Mouse (Mus musculus): Measurements from ENCODE around the gene Neurog2. TPM values are rescaled to one million over a fixed set of nuclear protein-coding genes. Genes with fewer than 3 reads are reported as not detected.

Gene Neurog2
- 2.4 and 3.4 TPM in 2 replicates for polyA plus RNA-seq (2015; fragmentation: Nextera tagmentation; extraction: Ambion mirVana)

- no peak within 1 kb of the TSS for H3K27ac ChIP-seq (ENCODE audit: low read depth, low read length)
- H3K9me3 ChIP-seq (ENCODE audit: control insufficient read depth, low read length) = no peaks in the 10 kb centered on the region
- peaks cover 21% of the 10 kb centered on the region for H3K4me1 ChIP-seq (ENCODE audit: control insufficient read depth, insufficient read depth, low read depth, low read length)
- WGBS = under 1% methylated on average over 89 of the region's 92 CpGs
- peak within 1 kb of the TSS; percentile 51 for H3K4me3 ChIP-seq (ENCODE audit: low read length)
- H3K4me2 ChIP-seq (ENCODE audit: low read length) = peak within 1 kb of the TSS; percentile 93
- H3K9ac ChIP-seq (ENCODE audit: low read depth, low read length) = peak within 1 kb of the TSS; percentile 60
- no peaks in the 10 kb centered on the region for H3K36me3 ChIP-seq (ENCODE audit: control insufficient read depth, insufficient read depth, low read length)
- H3K27me3 ChIP-seq (replicated peaks; ENCODE audit: control insufficient read depth, insufficient read depth, low read length) = peaks cover 30% of the 10 kb centered on the region
- peak; percentile 57 for ATAC-seq
Observed at GRCm38 (mm10) chr3:127633080-127634032, at the start of gene Neurog2. Gene Neurog2 (plus strand): TSS chr3:127633135.

GRCm38 (mm10) chr3:127597136-127597535 lies 35.8 kb upstream of the Neurog2 start:
- H3K9ac ChIP-seq (ENCODE audit: low read depth, low read length) = no peak overlapping the region
- H3K27ac ChIP-seq (ENCODE audit: low read depth, low read length) = no peak overlapping the region
- no peak overlapping the region for H3K4me3 ChIP-seq (ENCODE audit: low read length)
- H3K4me2 ChIP-seq (ENCODE audit: low read length) = no peak overlapping the region
- H3K4me1 ChIP-seq (ENCODE audit: control insufficient read depth, insufficient read depth, low read depth, low read length) = no peaks in the 10 kb centered on the region
- H3K36me3 ChIP-seq (ENCODE audit: control insufficient read depth, insufficient read depth, low read length) = no peaks in the 10 kb centered on the region
- no peak for ATAC-seq
- no peaks in the 10 kb centered on the region for H3K9me3 ChIP-seq (ENCODE audit: control insufficient read depth, low read length)
- WGBS = 94% methylated on average over 1 of the region's 1 CpGs
- H3K27me3 ChIP-seq (replicated peaks; ENCODE audit: control insufficient read depth, insufficient read depth, low read length) = no peaks in the 10 kb centered on the region

DNA sequence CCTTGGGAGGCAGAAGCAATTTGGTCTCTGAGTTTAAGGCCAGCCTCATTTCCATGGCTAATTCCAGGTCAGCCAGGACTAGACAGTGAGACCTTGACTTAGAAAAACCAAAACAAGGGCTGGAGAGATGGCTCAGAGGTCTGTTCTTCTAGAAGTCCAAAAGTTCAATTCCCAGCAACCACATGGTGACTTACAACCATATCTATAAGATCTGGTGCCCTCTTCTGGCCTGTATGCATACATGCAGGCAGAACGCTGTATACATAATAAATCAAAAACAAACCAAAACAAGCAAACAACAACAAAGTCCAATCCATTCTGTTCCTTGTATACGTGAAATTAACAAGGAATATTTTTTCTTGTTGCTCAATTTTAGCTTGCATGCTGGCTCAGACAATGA lies 24.8 kb upstream of the Neurog2 start:
- Histone ChIP-seq H3K36me3 (ENCODE audit: control insufficient read depth, insufficient read depth, low read length) (no peaks in the 10 kb centered on the region), H3K4me1 (ENCODE audit: control insufficient read depth, insufficient read depth, low read depth, low read length) (no peaks in the 10 kb centered on the region)
- WGBS = 96% methylated on average over 2 of the region's 2 CpGs

GRCm38 (mm10) chr3:127625296-127625695 lies 7.6 kb upstream of the Neurog2 start:
- H3K27me3 ChIP-seq (replicated peaks; ENCODE audit: control insufficient read depth, insufficient read depth, low read length) = peaks cover 28% of the 10 kb centered on the region
- H3K27ac ChIP-seq (ENCODE audit: low read depth, low read length) = no peak overlapping the region
- 0 out of 2 replicates have a peak overlapping the region, but pooled peaks have one; percentile 28 for H3K9ac ChIP-seq (ENCODE audit: low read depth, low read length)
- H3K4me1 ChIP-seq (ENCODE audit: control insufficient read depth, insufficient read depth, low read depth, low read length) = peaks cover 7% of the 10 kb centered on the region
- H3K4me3 ChIP-seq (ENCODE audit: low read length) = peak overlapping the region; percentile 39
- H3K4me2 ChIP-seq (ENCODE audit: low read length) = peak overlapping the region; percentile 59
- WGBS = under 1% methylated on average over 36 of the region's 36 CpGs
- H3K9me3 ChIP-seq (ENCODE audit: control insufficient read depth, low read length) = no peaks in the 10 kb centered on the region
- no peaks in the 10 kb centered on the region for H3K36me3 ChIP-seq (ENCODE audit: control insufficient read depth, insufficient read depth, low read length)
- peak; percentile 76 for ATAC-seq

More for the DNA sequence above, 24.8 kb upstream of the Neurog2 start:
- Histone ChIP-seq H3K27ac (ENCODE audit: low read depth, low read length) (no peak overlapping the region), H3K4me2 (ENCODE audit: low read length) (no peak overlapping the region), H3K9ac (ENCODE audit: low read depth, low read length) (no peak overlapping the region), H3K4me3 (ENCODE audit: low read length) (no peak overlapping the region), H3K9me3 (ENCODE audit: control insufficient read depth, low read length) (no peaks in the 10 kb centered on the region), H3K27me3 (replicated peaks; ENCODE audit: control insufficient read depth, insufficient read depth, low read length) (no peaks in the 10 kb centered on the region)
- ATAC-seq = no peak

DNA sequence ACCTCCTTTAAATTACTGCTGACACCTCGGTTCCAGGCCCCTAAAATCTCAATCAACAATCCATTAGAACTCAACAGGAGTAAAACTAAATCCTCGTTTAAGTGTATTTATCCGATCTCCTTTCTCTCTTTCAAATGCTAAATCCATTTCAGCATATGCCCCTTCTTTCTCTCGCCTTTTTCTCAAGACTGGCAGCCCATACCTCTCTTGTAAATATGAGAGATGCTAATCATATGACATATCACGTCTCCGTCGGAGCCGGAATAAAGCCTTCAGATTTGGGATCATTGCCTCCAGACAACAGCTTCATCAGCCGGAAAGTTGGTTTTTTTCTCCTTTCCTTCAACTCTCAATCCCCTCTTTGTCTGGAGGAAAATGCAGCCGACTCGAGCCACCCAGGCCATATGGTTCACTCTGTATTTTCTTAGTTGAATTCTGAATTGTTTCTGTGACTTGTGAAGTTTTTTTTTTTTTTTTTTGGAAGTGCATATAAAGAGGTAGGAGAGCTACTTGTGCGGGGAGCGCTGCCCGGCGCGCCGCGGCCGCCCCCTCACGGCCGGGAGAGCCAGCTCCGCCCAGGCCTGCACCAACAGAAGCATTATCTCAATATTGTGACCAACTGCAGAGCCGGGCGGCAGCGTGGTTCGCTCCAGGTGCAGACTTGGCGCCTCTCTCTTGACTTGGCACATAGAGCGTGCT lies 7.1 kb upstream of the Neurog2 start:
- ATAC-seq = peak; percentile 49; the same call in 1 of the 2 replicates
- Histone ChIP-seq H3K4me3 (ENCODE audit: low read length) (peak overlapping the region; percentile 39), H3K27me3 (replicated peaks; ENCODE audit: control insufficient read depth, insufficient read depth, low read length) (peaks cover 28% of the 10 kb centered on the region), H3K9me3 (ENCODE audit: control insufficient read depth, low read length) (no peaks in the 10 kb centered on the region), H3K27ac (ENCODE audit: low read depth, low read length) (no peak overlapping the region), H3K4me2 (ENCODE audit: low read length) (peak overlapping the region; percentile 59), H3K9ac (ENCODE audit: low read depth, low read length) (no peak overlapping the region), H3K4me1 (ENCODE audit: control insufficient read depth, insufficient read depth, low read depth, low read length) (peaks cover 7% of the 10 kb centered on the region), H3K36me3 (ENCODE audit: control insufficient read depth, insufficient read depth, low read length) (no peaks in the 10 kb centered on the region)
- 1% methylated on average over 28 of the region's 28 CpGs for WGBS

- Histone ChIP-seq H3K27me3 (replicated peaks; ENCODE audit: control insufficient read depth, insufficient read depth, low read length) (peaks cover 28% of the 10 kb centered on the region), H3K36me3 (ENCODE audit: control insufficient read depth, insufficient read depth, low read length) (no peaks in the 10 kb centered on the region), H3K9ac (ENCODE audit: low read depth, low read length) (no peak overlapping the region), H3K4me2 (ENCODE audit: low read length) (no peak overlapping the region), H3K4me3 (ENCODE audit: low read length) (no peak overlapping the region), H3K9me3 (ENCODE audit: control insufficient read depth, low read length) (no peaks in the 10 kb centered on the region), H3K4me1 (ENCODE audit: control insufficient read depth, insufficient read depth, low read depth, low read length) (peaks cover 7% of the 10 kb centered on the region), H3K27ac (ENCODE audit: low read depth, low read length) (no peak overlapping the region)
- WGBS = 6% methylated on average over 3 of the region's 3 CpGs
- ATAC-seq = no peak
Observed at GRCm38 (mm10) chr3:127626524-127626923, 6.4 kb upstream of the Neurog2 start.

GRCm38 (mm10) chr3:127627151-127627955 lies 5.6 kb upstream of the Neurog2 start:
- H3K9ac ChIP-seq (ENCODE audit: low read depth, low read length) = no peak overlapping the region
- H3K4me1 ChIP-seq (ENCODE audit: control insufficient read depth, insufficient read depth, low read depth, low read length) = peaks cover 10% of the 10 kb centered on the region
- WGBS = 1% methylated on average over 27 of the region's 28 CpGs
- H3K36me3 ChIP-seq (ENCODE audit: control insufficient read depth, insufficient read depth, low read length) = no peaks in the 10 kb centered on the region
- H3K27ac ChIP-seq (ENCODE audit: low read depth, low read length) = no peak overlapping the region
- no peak overlapping the region; the same call in 1 of the 2 replicates for H3K4me2 ChIP-seq (ENCODE audit: low read length)
- no peak overlapping the region for H3K4me3 ChIP-seq (ENCODE audit: low read length)
- H3K27me3 ChIP-seq (replicated peaks; ENCODE audit: control insufficient read depth, insufficient read depth, low read length) = peaks cover 35% of the 10 kb centered on the region
- H3K9me3 ChIP-seq (ENCODE audit: control insufficient read depth, low read length) = no peaks in the 10 kb centered on the region
- ATAC-seq = 0 out of 2 replicates have a peak, but pooled peaks have one; percentile 12

DNA sequence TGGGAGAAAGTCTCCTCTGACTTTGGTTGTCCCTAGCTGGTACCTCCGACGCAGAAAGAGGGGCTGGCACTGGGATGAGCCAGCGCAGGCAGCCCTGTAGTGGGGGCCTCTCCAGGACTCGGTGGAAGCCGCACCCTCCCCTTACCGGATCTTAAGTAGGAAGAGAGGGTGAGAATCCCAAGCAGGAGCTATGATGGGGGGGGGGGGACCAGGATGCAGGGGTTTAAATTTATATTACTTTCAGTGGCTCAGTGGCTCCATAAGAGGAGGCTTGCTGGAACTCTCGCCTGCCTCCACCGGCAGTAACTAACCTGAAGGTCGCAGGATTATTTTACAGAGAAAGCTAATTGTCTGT lies 5.0 kb upstream of the Neurog2 start:
- no peak; the same call in 1 of the 2 replicates for ATAC-seq
- no peak overlapping the region for H3K4me3 ChIP-seq (ENCODE audit: low read length)
- 1% methylated on average over 9 of the region's 9 CpGs for WGBS
- H3K4me2 ChIP-seq (ENCODE audit: low read length) = peak overlapping the region; percentile 22; the same call in 1 of the 2 replicates
- H3K4me1 ChIP-seq (ENCODE audit: control insufficient read depth, insufficient read depth, low read depth, low read length) = peaks cover 15% of the 10 kb centered on the region
- H3K9me3 ChIP-seq (ENCODE audit: control insufficient read depth, low read length) = no peaks in the 10 kb centered on the region
- H3K9ac ChIP-seq (ENCODE audit: low read depth, low read length) = no peak overlapping the region
- no peak overlapping the region for H3K27ac ChIP-seq (ENCODE audit: low read depth, low read length)
- no peaks in the 10 kb centered on the region for H3K36me3 ChIP-seq (ENCODE audit: control insufficient read depth, insufficient read depth, low read length)
- peaks cover 35% of the 10 kb centered on the region for H3K27me3 ChIP-seq (replicated peaks; ENCODE audit: control insufficient read depth, insufficient read depth, low read length)

Data from hindbrain, embryonic 16.5 days (tissue).